Mouse (Mus musculus) activated CD4-positive, CD25-positive, alpha-beta regulatory T cell, adult 4 months (primary cell): ENCODE data around the gene Fam169b. TPM values are rescaled to one million over a fixed set of nuclear protein-coding genes. Genes with fewer than 3 reads are reported as not detected.

Experiments used
- ATAC-seq: one replicate; pipeline ENCODE4 v1.8.0; 2017
- polyA plus RNA-seq, 2 experiments: library from polyadenylated mRNA; unstranded; fragments of 100-300 nt; shearing (Covaris generic); gene quantifications; one replicate each; pipeline ENCODE4 v1.2.1; 2017

Fam169b gene
- polyA plus RNA-seq, 2 experiments from 2014 or later = 85.3 to 95.2 TPM

- peak; percentile 41 for ATAC-seq
Observed at GRCm38 (mm10) chr7:68286526-68287481, 13.2 kb downstream of the Fam169b start.

DNA sequence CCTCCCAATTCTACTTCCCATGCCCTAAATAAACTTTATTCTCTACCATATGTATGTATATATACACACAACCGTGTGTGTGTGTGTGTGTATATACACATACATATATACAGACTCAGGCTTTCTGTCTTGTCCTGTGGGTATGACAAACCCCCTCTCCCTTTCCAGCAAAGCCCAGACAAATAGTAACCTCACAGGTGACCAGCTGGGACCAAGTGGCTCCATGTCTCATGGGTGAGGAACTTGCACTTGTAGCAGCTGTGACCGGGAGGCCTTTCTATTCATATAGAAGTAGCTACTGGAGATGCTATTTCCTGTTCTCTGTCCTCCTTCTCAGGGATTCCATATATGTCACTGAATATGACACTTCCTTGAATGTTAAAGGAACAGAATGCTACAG is 13.9 kb downstream of the Fam169b start:
- no peak for ATAC-seq

DNA sequence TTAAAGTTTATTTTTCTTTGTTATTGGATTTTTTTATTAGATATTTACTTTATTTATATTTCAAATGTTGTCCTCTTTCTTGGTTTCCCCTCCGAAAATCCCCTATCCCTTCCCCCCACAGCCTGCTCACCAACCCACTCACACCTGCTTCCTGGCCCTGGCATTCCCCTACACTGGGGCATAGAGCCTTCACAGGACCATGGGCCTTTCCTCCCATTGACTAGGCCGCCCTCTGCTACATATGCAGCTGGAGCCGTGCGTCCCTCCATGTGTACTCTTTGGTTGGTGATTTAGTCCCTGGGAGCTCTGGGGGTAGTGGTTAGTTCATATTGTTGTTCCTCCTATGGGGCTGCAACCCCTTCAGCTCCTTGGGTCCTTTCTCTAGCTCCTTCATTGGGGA is 14.4 kb downstream of the Fam169b start:
- peak; percentile 11 for ATAC-seq

- no peak for ATAC-seq
Observed at GRCm38 (mm10) chr7:68289081-68289480, 15.4 kb downstream of the Fam169b start.

- peak; percentile 25 for ATAC-seq
Observed at GRCm38 (mm10) chr7:68291603-68292002, 18.0 kb downstream of the Fam169b start.

DNA sequence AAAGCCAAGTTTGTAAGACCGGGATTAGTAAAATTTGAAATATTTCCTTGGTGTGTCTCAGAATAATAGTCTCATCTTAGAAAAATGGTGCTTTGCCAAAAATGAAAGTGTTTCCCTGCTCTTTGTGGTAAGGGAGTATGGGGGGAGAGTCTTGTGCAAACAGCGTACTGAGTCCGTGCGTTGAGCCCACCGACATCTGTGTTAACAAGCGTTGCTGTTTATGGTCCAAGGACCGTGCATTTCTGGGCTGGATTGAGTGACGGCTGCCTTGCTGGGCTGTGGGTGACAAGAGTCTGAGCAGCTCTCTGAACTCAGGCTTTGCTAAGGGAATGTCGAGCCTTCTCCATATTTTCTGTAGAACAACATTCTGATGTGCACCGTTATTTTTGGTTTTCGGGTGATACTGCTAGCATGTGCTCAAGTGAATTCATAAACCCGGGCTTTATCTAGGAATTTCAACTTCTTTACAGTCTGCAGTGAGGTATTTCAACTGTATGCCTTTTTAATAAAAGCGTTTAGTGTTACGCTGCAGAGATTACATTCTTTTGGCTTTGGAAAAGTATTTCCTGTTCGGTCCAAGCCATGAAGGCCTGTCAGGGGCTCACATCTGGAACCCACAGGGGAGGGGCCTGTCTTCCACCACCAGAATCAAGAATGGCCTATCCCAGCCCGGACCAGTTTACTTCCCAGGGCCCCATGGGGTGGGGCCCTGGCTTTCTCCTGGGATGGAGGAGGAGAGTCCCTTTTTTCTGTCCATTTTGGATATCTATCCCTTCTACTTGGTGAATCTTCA is 20.6 kb downstream of the Fam169b start:
- no peak for ATAC-seq

DNA sequence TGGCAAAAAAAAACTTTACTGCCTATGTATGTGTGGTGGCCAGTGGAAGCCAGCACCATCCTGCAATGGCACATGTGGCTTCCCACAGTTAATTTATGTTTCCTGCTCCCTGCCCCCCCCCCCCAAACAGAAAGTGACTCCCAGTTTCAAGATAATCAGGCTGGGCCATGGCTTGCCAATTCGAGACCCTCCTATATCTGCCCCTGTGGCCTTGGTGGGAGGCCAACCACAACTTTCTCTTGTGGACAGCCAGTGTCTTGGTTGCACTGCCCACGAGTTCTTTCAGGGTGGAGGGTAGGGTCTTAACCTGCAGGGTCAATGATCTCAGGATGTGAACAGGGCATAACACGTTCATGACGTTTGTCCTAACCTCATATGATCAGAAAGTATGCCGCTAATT is 22.8 kb downstream of the Fam169b start:
- ATAC-seq = no peak

GRCm38 (mm10) chr7:68298381-68299076 is 24.9 kb downstream of the Fam169b start:
- ATAC-seq = peak; percentile 57

GRCm38 (mm10) chr7:68301160-68301559 is 27.5 kb downstream of the Fam169b start:
- no peak for ATAC-seq

- ATAC-seq = peak; percentile 28
Observed at GRCm38 (mm10) chr7:68302586-68303433, 29.2 kb downstream of the Fam169b start.

DNA sequence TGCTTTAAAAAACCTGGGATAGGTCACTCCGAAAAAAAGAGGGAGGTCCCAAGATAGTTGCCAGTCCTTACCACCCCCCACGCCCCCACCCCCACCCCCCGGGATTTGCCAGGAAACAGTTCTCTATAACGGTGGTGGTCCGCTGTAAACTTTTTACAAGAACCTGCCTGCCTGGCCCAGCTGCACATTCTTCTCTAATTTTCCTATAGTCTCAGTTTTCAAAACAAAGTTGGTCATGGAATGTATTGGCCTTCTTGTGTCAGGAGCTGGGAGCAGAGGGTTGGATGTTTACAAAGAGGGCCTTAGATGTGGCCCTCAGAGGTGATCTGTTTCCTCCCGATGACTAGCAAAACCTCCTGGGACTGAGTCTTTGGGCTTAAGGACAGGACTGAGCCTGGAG is 30.0 kb downstream of the Fam169b start:
- ATAC-seq = no peak

- ATAC-seq = no peak
Observed at GRCm38 (mm10) chr7:68305781-68306575, 32.3 kb downstream of the Fam169b start.

- ATAC-seq = no peak
Observed at GRCm38 (mm10) chr7:68306756-68307155, 33.1 kb downstream of the Fam169b start.

GRCm38 (mm10) chr7:68311469-68311868 is 37.8 kb downstream of the Fam169b start:
- ATAC-seq = no peak

- ATAC-seq = no peak
Observed at GRCm38 (mm10) chr7:68312395-68312794, 38.8 kb downstream of the Fam169b start.

DNA sequence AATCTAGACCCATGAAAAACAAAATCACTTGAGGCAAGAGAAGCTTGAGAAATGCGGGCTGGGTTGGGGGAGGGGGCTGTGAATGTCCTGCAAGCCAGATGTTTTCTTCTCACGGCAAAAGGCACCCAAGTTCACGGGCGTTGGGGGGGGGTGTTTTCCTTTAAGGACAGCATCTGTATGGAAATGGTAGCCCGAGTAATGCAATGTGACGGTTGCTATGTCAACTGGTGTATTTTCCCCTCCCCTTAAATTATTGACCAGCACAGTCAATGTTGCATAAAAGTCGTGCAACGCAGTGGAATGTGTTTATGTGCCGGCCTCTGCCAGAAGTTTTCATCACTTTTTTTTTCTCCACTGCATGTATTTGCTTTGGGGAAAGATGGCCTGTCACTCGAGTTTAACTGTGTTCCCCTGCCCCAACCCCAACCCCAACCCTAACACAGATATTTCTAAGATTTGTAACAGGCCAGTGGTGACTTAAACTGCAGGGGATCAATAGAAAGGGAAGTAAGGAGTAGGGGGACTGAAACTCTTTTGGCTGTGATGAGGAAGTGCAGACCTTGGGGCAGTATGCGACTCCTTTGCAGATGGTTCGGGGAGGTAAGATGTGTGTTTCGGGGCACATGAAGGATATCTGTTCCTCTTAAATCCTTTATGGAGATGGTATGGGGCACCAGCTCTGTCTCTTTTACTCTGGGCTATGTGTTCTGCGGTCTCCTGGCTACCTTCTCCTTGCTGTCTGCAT is 39.6 kb downstream of the Fam169b start:
- ATAC-seq = no peak

- no peak for ATAC-seq
Observed at GRCm38 (mm10) chr7:68314286-68314685, 40.6 kb downstream of the Fam169b start.

DNA sequence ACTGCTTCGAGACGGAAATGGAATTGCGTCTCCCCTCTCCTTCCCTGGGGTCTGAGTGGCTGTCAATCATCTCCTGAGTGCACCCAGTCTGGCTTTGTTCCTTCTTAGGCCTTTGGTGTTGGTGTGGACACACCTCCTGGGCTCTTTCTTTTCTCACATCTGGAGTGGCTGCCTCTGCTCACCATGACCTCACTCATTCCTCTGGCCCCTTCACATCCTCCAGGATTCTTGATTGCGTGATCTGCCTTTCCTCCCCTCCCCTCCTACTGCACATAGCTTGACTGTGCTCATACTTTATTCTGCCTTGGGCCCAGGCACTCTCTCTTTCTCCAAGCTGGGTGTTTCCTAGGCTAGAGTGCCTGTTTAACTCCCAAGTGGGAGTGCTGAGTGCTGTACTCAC is 41.4 kb downstream of the Fam169b start:
- no peak for ATAC-seq

- ATAC-seq = no peak
Observed at GRCm38 (mm10) chr7:68318006-68318788, 44.6 kb downstream of the Fam169b start.
